Mouse (Mus musculus): ENCODE results near the gene Mcf2l. TPM values are rescaled to one million over a fixed set of nuclear protein-coding genes. Genes with fewer than 3 reads are reported as not detected.
A peak's percentile ranks its signal among the peaks of the same experiment; 100 is the strongest.

Gene Mcf2l
- polyA plus RNA-seq, 1 experiment from 2014 or later = 16.8 TPM

DNA sequence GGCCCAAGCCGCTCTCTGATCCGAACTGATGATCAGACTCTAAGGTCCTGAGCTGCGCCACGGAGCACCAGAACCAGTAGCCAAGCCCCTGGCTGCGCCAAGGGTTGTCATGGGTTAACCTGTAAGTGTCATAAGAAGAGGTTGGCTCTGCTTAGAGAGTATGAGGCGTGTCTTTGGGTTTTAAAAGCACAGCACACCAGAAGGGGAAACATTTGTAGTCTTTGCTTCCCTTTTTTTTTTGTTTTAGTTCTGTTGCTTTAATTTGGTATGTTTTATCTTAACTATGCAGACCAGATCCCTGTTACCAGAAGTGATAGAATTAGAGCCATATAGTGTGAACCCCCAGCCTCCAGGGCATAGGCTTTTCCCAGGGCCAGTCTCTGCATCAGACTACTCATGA lies 6.6 kb downstream of the Mcf2l start:
- no peak for DNase-seq (ENCODE audit: low spot score)
- no peak overlapping the region for H3K4me2 ChIP-seq (replicated peaks; ENCODE audit: low read depth, low read length)
- no peaks in the 10 kb centered on the region for H3K27me3 ChIP-seq (replicated peaks; ENCODE audit: insufficient read depth, low read length)
- H3K9me3 ChIP-seq (ENCODE audit: low read length) = no peaks in the 10 kb centered on the region
- H3K27ac ChIP-seq (ENCODE audit: low read length) = no peak overlapping the region
- no peak overlapping the region for H3K4me3 ChIP-seq (ENCODE audit: low read depth, low read length)
- no peak for TF ChIP-seq CTCF (IDR thresholded peaks at IDR 0.05)
- no peak for TF ChIP-seq EP300 (IDR thresholded peaks at IDR 0.05)
- WGBS = 73% methylated on average over 6 of the region's 6 CpGs
- ATAC-seq = no peak
- no peaks in the 10 kb centered on the region for H3K36me3 ChIP-seq (ENCODE audit: insufficient read depth, low read length)
- no peak overlapping the region for H3K9ac ChIP-seq (replicated peaks; ENCODE audit: low read depth)
- peaks cover 3% of the 10 kb centered on the region; the same call in 1 of the 2 replicates for H3K4me1 ChIP-seq (ENCODE audit: insufficient read depth, low read depth, low read length)

DNA sequence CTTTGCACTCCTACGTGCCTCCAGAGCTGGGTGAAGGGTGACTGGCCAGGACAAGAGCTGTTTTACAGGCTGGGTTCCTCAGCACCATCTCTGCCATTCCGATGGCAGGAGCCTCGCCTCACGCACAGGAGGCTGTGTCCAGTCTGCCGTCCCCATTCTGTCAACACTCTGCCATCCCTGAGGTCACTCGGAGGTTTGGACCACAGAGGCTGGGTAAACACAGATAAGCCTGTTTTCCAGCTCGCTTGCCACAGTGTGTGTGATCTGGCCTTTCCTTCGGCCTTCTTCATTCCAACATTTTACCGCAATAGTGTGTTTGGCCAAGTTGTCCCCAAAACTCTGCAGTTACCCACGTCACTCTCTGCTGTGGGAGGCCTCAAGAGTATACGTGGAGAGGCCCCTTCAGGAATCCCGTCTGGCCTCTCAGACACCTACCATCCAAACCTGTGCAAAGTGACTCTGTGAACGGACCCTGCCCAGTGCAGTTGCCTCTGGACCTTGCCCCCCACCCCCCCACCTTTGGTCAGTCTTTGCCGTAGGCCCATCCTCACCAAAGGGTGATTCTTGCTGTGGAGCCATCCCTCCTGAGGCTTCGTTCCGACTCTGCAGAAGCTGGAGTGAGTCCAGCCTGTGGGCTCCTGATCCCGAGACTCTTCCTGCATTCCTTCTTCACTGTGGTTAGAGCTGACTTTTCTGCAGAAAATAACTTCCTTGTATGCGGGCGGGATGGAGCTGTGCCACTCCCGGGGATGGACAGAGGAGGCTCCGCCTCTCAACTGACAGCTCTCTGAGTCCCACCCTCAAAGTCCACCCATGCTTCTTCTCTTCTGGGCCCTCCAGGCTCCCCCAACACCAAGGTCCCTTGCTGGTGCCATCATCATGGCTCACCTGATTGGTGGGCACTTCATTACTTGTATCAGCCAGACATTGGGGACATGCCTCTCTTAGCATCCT lies 9.7 kb downstream of the Mcf2l start:
- H3K4me3 ChIP-seq (ENCODE audit: low read depth, low read length) = no peak overlapping the region
- H3K4me2 ChIP-seq (replicated peaks; ENCODE audit: low read depth, low read length) = no peak overlapping the region
- peak; percentile 34 for ATAC-seq
- no peaks in the 10 kb centered on the region for H3K9me3 ChIP-seq (ENCODE audit: low read length)
- H3K36me3 ChIP-seq (ENCODE audit: insufficient read depth, low read length) = no peaks in the 10 kb centered on the region
- TF ChIP-seq CTCF (IDR thresholded peaks at IDR 0.05) = no peak
- TF ChIP-seq EP300 (IDR thresholded peaks at IDR 0.05) = no peak
- DNase-seq (ENCODE audit: low spot score) = peak; percentile 16
- H3K9ac ChIP-seq (replicated peaks; ENCODE audit: low read depth) = no peak overlapping the region
- no peak overlapping the region for H3K27ac ChIP-seq (ENCODE audit: low read length)
- WGBS = 34% methylated on average over 21 of the region's 21 CpGs
- H3K27me3 ChIP-seq (replicated peaks; ENCODE audit: insufficient read depth, low read length) = no peaks in the 10 kb centered on the region
- H3K4me1 ChIP-seq (ENCODE audit: insufficient read depth, low read depth, low read length) = peaks cover 3% of the 10 kb centered on the region; the same call in 1 of the 2 replicates

DNA sequence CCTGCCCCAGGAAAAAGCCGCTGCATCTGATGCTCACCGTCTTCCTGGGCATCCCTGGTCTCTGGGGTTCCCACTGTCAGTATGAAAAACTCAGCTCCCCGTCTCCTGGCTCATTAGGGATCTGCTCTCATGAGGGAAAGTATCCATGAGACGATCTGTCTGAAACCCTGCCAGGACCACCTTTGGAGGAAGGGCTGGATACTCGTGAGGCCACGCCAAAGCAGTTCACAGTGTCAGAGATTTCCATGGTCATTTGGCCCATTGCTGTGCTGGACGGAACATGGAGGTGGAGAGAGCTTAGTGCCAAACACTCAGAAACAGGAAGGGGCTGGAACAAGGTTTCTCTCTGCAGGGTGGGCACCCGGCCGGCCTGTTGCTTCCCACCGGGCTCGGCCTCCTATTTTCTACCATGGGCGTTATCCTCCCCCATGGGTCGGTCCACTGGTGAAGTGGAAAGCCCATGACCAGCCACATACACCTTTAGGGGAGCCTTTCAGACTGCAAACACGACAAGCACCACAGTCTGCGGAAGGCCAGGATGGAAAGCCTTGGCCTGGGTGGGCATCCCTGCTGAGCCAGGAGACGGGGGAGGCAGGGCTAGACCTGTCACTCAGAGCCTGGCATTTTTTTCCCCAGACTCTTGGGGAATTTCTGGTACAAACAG lies 14.3 kb downstream of the Mcf2l start:
- Histone ChIP-seq H3K9ac (replicated peaks; ENCODE audit: low read depth) (no peak overlapping the region), H3K4me3 (ENCODE audit: low read depth, low read length) (no peak overlapping the region), H3K4me2 (replicated peaks; ENCODE audit: low read depth, low read length) (no peak overlapping the region), H3K27ac (ENCODE audit: low read length) (no peak overlapping the region), H3K4me1 (ENCODE audit: insufficient read depth, low read depth, low read length) (peaks cover 2% of the 10 kb centered on the region; the same call in 1 of the 2 replicates), H3K36me3 (ENCODE audit: insufficient read depth, low read length) (no peaks in the 10 kb centered on the region), H3K9me3 (ENCODE audit: low read length) (no peaks in the 10 kb centered on the region), H3K27me3 (replicated peaks; ENCODE audit: insufficient read depth, low read length) (no peaks in the 10 kb centered on the region)
- TF ChIP-seq EP300 (IDR thresholded peaks at IDR 0.05) (no peak), CTCF (IDR thresholded peaks at IDR 0.05) (no peak)
- WGBS = 79% methylated on average over 16 of the region's 16 CpGs
- ATAC-seq (no peak), DNase-seq (ENCODE audit: low spot score) (no peak)

DNA sequence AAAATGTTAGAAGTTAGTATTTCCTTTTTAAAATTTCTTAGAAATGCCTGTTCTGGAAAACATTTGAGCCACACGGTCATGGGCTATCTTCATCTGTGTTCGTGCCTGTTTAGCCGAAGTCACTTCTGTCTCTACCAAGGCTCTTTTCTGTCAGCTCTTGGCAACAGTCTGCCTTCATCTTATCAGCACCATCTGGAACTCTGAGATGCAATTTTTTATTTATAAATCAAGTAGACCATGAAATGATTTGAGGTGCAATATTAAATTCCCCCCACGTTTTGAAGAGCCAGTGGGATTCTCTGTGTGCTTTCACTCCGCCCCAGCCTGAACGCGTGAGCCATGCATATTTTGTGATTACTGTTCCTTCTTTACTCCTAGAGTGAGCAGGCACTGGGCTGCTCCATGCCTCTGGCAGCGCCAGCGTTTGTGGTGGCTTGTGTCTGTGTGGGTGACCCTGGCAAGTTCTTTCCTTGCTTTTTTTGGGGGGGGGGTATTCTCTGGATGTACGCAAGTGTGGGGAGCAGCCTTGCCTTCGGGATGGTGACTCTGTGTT lies 15.5 kb downstream of the Mcf2l start:
- no peak for ATAC-seq

DNA sequence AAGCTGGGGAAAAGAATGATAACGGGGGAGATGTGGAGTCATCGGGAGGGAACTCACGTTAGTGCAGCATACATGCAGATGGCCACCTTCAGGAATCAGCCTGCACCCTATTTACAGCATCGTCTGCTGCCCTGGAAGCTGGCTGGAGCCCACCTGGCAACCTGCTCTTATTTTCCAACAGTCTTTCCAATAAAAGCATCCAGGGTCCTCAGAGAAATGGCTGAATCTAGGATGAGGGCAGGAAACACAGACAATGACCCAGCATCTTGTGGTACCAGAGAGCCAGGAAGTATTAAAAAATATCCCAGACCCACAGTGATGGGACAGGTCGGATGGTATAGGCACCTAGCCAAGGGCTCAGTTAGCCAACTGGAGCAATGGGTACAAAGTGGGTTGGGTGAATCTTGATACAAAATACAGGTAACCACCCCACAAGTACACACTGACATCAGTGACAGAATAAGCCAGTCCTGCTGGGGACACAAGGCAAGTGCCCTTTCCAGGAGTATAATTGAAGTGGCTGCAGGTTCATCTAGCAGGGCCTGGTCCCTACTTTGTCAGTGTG lies 19.4 kb downstream of the Mcf2l start:
- Histone ChIP-seq H3K36me3 (ENCODE audit: insufficient read depth, low read length) (no peaks in the 10 kb centered on the region), H3K9me3 (ENCODE audit: low read length) (no peaks in the 10 kb centered on the region), H3K27ac (ENCODE audit: low read length) (no peak overlapping the region), H3K4me2 (replicated peaks; ENCODE audit: low read depth, low read length) (no peak overlapping the region), H3K9ac (replicated peaks; ENCODE audit: low read depth) (no peak overlapping the region), H3K27me3 (replicated peaks; ENCODE audit: insufficient read depth, low read length) (no peaks in the 10 kb centered on the region), H3K4me1 (ENCODE audit: insufficient read depth, low read depth, low read length) (no peaks in the 10 kb centered on the region; the same call in 1 of the 2 replicates), H3K4me3 (ENCODE audit: low read depth, low read length) (no peak overlapping the region)
- DNase-seq (ENCODE audit: low spot score) = no peak
- no peak for ATAC-seq
- no peak for TF ChIP-seq CTCF (IDR thresholded peaks at IDR 0.05)
- TF ChIP-seq EP300 (IDR thresholded peaks at IDR 0.05) = no peak
- 72% methylated on average over 5 of the region's 5 CpGs for WGBS

More for the DNA sequence above, 15.5 kb downstream of the Mcf2l start:
- H3K9me3 ChIP-seq (ENCODE audit: low read length) = no peaks in the 10 kb centered on the region
- no peak overlapping the region for H3K27ac ChIP-seq (ENCODE audit: low read length)
- H3K4me2 ChIP-seq (replicated peaks; ENCODE audit: low read depth, low read length) = no peak overlapping the region
- 84% methylated on average over 11 of the region's 11 CpGs for WGBS
- H3K27me3 ChIP-seq (replicated peaks; ENCODE audit: insufficient read depth, low read length) = no peaks in the 10 kb centered on the region
- no peak for DNase-seq (ENCODE audit: low spot score)
- TF ChIP-seq EP300 (IDR thresholded peaks at IDR 0.05) = no peak
- no peak for TF ChIP-seq CTCF (IDR thresholded peaks at IDR 0.05)
- H3K4me3 ChIP-seq (ENCODE audit: low read depth, low read length) = no peak overlapping the region
- H3K4me1 ChIP-seq (ENCODE audit: insufficient read depth, low read depth, low read length) = no peaks in the 10 kb centered on the region
- H3K9ac ChIP-seq (replicated peaks; ENCODE audit: low read depth) = no peak overlapping the region
- no peaks in the 10 kb centered on the region for H3K36me3 ChIP-seq (ENCODE audit: insufficient read depth, low read length)

Measured in lung, postnatal 0 days (tissue).